Mouse (Mus musculus): ENCODE data around the gene Galnt5. TPM values are rescaled to one million over a fixed set of nuclear protein-coding genes. Genes with fewer than 3 reads are reported as not detected.

Galnt5 gene
- total RNA-seq (2022), result 1 to 10 TPM; 1.1 to 1.5 (median 1.2) TPM

DNA sequence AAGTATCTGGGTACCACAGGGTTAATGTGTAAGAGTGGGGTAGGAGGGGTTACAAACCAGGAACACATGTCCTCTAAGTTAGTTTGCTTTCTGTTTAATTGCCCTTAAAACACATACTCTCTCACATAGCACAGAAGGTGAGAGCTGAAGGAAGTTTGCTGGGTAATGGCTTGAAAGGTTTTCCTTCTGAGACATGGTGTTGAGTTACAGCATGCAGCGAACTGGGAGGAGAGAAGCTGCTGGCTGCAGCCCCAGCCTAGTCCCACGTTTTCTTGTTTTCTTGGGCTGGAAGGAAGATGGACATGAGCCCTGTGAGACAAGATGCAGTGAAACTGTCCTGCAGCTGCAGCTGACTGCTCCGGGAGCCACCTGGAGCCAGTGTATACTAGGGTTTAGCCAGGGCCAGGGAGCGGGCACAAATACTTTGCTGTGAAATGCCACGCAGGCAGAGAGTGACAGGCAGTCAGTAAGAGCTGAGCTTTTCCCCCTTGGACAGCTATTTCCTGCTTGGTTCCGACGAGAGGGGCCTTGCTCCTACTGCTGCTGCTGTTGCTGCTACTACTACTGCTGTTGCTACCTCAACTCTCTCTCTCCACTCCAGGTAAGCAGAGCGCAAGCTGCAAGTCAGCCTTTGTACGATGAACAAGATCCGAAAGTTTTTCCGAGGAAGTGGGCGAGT lies at the start of gene Galnt5:
TSS of gene Galnt5 (plus strand) at position 133 of the 679 bp plus-strand sequence.
- peak in 1 of 2 experiments; percentile 3 for DNase-seq (ENCODE audit: low spot score in 2 of 2)

- DNase-seq (ENCODE audit: low spot score in 2 of 2), result no peak
Observed at GRCm38 (mm10) chr2:57951620-57952019, 46.1 kb upstream of the Galnt5 start.

DNA sequence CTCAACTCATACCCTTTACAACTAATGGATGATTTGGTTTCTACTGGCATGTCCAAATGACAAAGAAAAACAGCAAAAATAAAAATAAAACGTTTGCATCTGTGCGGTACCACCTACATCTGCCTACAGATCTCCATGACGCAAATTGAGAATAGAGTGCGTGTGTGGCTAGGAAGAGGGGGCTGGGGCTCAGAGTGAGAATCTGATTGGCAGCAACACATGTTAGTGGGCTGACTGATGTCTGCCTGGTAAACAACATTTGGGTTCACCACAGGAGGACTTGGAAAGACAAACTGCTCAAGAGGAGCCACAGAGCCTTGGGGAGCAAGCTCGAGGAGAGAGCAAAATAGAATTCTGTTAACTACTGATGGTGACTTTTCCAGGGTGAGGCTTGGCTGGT lies 36.9 kb upstream of the Galnt5 start:
- DNase-seq (ENCODE audit: low spot score in 2 of 2), result no peak

DNA sequence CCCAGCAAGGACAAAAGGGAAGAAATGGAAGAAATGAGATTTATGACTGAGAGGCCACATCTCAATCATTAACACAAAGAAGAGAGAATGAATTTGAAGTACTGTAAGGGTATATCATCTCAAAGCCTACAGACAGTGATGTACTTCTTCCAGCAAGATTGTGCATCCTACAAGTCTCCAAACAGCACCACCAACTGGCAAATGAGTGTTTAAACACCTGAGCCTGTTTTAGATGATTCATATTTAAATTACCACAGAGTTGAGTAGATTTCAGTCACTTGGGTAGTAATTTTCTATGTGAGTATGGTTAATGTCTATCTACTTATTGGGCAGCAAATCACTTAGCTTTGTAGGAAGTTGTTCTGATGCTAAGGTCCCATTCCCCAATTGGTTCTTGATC lies 15.4 kb upstream of the Galnt5 start:
- no peak for DNase-seq (ENCODE audit: low spot score in 2 of 2)

DNA sequence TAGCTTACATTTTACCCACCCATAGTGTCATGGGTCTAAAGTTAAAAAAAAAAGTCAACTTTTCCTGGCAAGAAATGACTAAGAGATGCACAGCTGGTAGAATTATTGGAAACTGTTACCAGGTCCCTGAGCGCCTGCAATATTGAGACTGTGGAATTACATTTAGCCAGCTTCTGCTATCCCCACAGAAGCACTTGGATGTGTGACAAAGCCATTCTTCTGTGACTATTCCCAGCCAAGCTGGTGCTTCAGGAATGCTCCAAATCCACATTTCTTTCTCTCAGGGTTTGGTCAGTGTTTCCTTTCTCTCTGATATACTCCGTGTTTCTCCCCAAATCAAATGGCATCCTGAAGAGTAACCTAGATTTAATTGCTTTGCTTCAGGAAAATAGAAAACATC lies 6.6 kb upstream of the Galnt5 start:
- DNase-seq (ENCODE audit: low spot score in 2 of 2), result no peak

DNA sequence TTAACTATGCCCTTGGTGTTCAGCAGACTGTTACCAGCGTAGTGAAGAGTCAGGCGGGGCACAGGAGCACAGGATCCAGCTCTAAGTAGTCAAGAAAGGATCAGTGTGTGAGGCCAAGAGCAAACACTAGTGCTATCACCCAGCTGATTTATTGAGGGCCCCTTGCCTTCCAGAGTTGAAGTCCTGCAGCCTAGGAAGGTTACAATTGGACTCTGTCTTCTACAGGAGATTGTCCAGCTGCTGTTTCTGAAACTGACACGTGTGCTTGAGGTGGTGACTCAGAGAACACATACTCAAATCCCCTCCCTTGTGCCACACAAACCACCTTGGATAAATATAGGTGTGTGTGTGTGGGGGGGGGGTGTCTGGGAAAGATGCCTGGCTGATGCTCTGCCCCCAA lies 3.8 kb downstream of the Galnt5 start:
- no peak for DNase-seq (ENCODE audit: low spot score in 2 of 2)

GRCm38 (mm10) chr2:58007081-58007480 lies 9.4 kb downstream of the Galnt5 start:
- no peak for DNase-seq (ENCODE audit: low spot score in 2 of 2)

- no peak for DNase-seq (ENCODE audit: low spot score in 2 of 2)
Observed at GRCm38 (mm10) chr2:58023556-58023955, 25.9 kb downstream of the Galnt5 start.

DNA sequence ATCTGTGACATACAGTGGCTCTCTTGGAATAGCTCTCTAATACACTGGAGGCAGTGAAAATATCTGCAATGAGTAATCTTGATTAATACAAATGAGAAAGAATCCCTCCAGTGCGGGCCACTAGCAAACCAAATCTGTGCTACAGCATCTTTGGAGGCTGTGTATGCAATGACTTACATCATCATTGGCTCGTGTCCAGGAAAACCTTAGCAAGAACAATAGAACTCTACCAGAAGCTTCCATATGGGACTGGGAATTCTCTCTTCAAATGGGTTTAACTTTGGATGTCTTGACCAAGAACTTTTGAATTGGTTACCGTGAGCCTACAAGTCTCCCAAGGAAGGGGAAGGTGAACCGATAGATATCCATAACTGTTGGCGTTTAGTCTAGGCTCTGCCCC lies 29.1 kb downstream of the Galnt5 start:
- no peak for DNase-seq (ENCODE audit: low spot score in 2 of 2)

DNA sequence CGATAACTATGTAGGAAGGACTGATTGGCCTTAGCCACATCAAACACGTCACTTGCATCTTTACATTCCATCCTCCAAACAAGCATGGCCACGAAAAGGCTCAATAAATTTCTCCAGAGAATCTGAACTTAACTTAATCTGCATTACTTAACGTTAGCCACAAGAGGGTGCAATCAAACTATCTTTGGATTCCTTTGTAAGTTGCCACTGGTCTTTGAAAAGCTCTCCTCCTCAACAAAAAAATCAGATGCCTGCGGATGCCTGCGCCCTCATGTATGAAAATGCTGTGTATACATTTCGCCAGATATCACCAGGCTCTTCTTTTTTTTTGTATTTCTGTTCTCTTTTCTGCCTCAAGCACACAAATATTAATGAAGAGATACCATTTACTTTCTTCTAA lies 31.7 kb downstream of the Galnt5 start:
- no peak for DNase-seq (ENCODE audit: low spot score in 2 of 2)

DNA sequence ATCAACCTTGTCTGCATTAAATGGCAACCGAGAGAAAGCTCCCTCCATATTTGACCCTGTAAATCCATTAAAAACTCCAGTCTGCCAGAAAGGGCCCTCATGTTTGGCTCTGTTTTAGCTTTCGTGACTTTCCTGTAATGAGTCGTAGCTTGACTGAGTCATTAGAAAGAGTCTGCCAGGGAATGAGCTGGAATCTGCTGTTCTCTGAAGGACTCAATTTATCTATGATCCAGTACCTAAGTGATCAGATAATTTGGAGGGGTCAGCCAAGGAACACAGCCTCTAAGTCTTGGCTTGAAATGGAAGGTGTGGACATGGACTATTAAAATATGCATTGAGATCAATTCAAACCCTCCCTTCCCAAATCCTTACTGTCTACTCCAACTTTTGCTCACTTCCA lies 33.7 kb downstream of the Galnt5 start:
- DNase-seq (ENCODE audit: low spot score in 2 of 2), result no peak

GRCm38 (mm10) chr2:58035635-58036034 lies 38.0 kb downstream of the Galnt5 start:
- DNase-seq (ENCODE audit: low spot score in 2 of 2), result no peak

- no peak for DNase-seq (ENCODE audit: low spot score in 2 of 2)
Observed at GRCm38 (mm10) chr2:58036926-58037325, 39.2 kb downstream of the Galnt5 start.

- DNase-seq (ENCODE audit: low spot score in 2 of 2), result no peak
Observed at GRCm38 (mm10) chr2:58041867-58042266, 44.2 kb downstream of the Galnt5 start.

DNA sequence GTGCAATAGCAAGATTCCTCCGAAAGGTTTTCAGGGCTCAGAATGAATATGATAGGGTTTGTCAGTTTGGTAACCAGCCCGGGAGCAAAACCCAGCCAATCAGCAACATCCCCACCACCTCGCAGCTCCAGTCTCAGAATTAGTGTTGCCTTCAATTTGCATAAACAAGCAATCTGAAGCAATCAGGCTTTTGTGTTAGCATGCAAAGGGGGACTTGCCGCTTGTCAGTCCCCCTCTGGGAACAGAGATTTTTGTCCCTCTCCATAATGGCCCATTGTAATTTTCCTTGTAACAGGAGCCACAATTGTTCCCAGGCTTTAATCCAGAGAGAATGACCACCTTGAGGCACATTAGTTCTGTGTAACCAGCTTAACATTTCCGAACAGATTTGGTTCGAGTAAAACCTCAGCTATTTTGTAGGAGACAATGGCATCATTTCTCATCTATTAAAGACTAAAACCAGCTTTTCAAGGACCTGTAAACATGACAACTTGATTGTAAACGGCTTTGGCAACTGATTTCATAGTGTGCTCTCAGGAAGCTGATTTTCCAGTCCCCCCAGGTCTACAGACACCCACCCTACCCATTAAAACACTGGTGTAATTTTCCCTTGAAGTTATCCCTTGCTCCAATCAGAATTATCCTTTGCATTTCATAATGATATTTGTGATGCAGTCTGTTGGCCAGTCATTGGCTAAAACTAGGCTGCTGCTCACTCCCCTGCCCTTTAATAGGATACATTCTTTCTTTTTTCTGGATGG lies 55.3 kb downstream of the Galnt5 start, which contains the start of gene Ermn:
TSS of gene Ermn (minus strand) at position 44 of the 761 bp plus-strand sequence.
- no peak for DNase-seq (ENCODE audit: low spot score in 2 of 2)

GRCm38 (mm10) chr2:58055383-58055782 lies 57.7 kb downstream of the Galnt5 start:
- peak; percentile 5 to 6 for DNase-seq (ENCODE audit: low spot score in 2 of 2)

DNA sequence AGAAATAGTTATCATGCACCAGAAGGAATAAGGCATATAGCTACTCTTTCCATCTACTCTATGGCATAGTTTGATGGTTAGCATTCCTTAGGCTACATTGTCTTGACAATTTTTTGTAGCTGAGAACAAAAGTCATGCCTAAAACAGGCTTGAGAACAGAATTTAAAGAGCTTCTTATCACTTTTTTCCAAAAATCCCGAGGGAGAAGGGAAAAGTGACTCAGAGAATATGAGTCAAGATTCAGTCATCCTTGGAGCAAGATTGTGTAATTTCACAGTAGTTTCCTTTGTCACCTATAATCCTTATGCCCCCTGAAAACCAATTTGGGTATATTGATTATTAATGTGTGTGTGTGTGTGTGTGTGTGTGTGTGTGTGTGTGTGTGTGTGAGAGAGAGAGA lies 82.2 kb downstream of the Galnt5 start:
- DNase-seq (ENCODE audit: low spot score in 2 of 2), result no peak

- DNase-seq (ENCODE audit: low spot score in 2 of 2), result no peak
Observed at GRCm38 (mm10) chr2:58086420-58086819, 88.7 kb downstream of the Galnt5 start.

- DNase-seq (ENCODE audit: low spot score in 2 of 2), result no peak
Observed at GRCm38 (mm10) chr2:58094818-58095217, 97.1 kb downstream of the Galnt5 start.
